Mouse (Mus musculus): ENCODE measurements around the gene Gm5678.
"Not testable (repeated sequence)": the region's sequence is repeated elsewhere in the genome, so short reads cannot be mapped to it uniquely, and the experiment has no call there.

The Gm5678 gene

DNA sequence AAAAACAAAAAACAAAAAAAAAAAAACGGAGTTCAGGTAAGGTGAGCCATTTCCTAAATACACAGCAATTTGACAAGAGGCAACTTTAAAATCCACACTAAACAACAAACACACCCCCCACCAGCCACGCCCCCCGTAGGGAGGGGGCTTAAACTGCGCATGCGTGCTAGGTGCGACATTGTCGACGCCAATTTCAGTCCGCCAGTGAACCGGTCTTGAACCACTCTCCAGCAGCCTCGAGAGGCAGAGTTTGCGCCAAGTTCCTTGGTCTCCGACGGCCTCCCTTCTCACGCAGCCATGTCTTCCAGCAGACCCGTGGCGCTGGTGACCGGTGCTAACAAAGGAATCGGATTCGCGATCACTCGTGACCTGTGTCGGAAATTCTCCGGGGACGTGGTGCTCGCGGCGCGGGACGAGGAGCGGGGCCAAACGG is 20.2 kb upstream of the Gm5678 start:
- in situ Hi-C loops (cut with MseI, MboI), result no loop called here

DNA sequence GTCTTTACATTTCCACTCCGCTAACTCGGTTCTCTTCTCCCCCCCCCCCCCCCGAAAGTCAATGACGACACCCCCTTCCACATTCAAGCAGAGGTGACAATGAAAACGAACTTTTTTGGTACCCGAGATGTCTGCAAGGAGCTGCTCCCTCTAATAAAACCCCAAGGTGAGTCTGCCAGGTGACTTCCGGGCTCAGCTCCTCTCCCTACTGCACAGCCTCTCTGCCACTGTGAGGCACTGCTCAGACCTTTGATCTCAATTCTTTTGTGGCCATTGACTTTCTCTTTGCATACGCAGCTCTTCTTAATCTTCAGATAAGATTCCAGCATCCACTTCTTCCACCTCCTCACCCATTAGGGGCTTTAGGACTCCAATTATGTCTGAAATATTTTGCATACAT is 19.2 kb upstream of the Gm5678 start:
- in situ Hi-C loops (cut with MseI, MboI), result no loop called here

DNA sequence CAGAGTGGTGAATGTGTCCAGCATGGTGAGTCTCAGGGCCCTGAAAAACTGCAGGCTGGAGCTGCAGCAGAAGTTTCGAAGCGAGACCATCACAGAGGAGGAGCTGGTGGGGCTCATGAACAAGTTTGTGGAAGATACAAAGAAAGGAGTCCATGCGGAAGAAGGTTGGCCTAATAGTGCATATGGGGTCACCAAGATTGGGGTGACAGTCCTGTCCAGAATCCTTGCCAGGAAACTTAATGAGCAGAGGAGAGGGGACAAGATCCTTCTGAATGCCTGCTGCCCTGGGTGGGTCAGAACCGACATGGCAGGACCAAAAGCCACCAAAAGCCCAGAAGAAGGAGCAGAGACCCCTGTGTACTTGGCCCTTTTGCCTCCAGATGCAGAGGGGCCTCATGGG is 18.1 kb upstream of the Gm5678 start:
- in situ Hi-C loops (cut with MseI, MboI), result no loop called here

- in situ Hi-C loops (cut with MseI, MboI), result no loop called here
Observed at GRCm38 (mm10) chr16:93610961-93611360, 16.9 kb upstream of the Gm5678 start.

DNA sequence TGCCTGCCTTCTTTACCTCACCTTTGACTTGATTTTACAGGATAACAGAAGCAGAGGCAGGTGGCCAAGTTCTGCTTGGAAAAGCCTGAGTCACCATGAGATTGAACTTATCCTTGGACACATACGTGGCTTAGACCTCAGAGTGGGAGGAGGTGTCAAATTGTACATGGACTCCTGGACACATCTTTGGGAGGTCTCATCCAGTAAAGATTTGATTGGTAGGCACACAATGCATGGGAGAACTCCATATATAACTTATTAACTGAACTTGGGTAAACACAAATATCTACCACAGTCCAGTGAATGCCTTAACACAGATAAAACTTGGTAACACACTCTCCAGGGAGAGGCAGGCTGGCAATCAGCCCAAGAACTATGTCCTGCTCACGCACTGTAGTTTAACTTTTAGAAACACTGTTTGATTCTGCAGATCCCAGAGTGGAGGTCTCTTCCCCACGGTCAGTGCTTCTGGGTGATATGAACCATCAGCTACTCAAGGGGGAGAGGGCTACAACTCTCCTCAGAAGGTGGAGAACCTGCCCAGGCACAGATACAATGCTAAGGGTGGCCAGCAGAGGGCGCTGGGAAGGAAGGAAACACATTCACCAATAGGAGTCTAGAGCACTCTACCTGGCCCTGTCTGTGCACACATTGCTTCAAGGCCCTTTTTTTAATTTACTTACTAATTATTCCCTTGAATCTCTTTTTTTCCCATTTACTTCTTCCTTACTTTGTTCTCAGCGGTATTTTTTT is 12.6 kb upstream of the Gm5678 start:
- in situ Hi-C loops (cut with MseI, MboI), result no loop called here

DNA sequence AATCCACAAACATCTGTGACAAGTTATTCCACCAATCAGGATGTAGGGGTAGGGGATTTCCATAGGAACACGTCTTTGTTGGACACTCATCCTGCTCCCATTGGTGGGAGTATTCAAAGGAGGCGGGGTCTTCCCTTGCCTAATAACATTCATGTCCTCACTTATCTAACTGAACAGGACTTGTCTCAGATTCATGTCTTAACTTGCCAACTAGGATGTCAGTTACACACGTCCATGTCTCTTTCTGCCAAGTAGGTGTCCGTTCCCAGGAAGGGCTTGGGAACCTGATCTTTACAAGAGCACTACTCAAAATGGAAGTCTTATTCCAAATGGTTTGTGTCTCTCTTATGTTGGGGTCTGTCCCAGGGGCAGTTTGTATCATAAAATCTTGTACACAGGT is 4.1 kb upstream of the Gm5678 start:
- in situ Hi-C loops (cut with MseI, MboI), result not testable (repeated sequence)

GRCm38 (mm10) chr16:93624671-93625070 is 3.2 kb upstream of the Gm5678 start:
- in situ Hi-C loops (cut with MseI, MboI), result no loop called here

- in situ Hi-C loops (cut with MseI, MboI), result no loop called here
Observed at GRCm38 (mm10) chr16:93626745-93627144, 1.2 kb upstream of the Gm5678 start.

DNA sequence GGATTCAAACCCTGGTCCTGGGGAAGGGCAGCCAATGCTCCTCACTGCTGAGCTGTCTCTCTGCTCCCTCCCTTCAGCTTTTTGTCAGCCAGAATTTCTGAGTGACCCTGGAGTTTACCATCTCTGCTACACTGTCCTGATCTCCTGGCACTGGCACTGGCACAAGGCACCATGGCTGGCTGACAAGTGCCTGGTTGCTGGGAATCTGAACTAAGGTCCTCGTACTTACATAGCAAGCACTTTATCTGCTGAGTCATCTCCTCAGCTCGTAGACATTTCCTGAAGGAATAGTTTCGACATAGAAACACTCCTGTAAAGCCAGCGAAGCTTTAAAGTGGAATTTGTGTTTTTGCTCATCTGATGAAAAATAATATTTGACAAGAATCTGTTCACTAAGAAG is 16.1 kb downstream of the Gm5678 start:
- in situ Hi-C loops (cut with MseI, MboI), result no loop called here

- in situ Hi-C loops (cut with MseI, MboI), result no loop called here
Observed at GRCm38 (mm10) chr16:93648441-93649183, 20.7 kb downstream of the Gm5678 start.

GRCm38 (mm10) chr16:93667976-93668375 is 40.1 kb downstream of the Gm5678 start:
- in situ Hi-C loops (cut with MseI, MboI), result no loop called here

DNA sequence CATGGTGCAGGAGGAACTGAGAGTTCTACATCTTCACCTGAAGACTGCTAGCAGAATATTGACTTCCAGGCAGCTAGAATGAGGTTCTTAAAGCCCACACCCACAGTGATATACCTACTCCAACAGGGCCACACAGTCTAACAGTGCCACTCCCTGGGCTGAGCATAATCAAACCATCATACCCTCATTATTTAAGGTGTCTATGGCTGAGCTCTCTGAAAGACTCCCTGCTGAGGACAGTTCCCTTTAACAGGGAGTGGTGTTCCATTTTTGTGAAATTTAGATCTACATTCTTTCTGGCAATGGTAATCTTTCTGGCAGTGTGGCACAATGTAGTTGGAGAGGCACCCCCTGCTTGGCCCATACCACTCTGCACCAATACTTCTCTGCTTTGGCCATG is 41.6 kb downstream of the Gm5678 start:
- in situ Hi-C loops (cut with MseI, MboI), result no loop called here

DNA sequence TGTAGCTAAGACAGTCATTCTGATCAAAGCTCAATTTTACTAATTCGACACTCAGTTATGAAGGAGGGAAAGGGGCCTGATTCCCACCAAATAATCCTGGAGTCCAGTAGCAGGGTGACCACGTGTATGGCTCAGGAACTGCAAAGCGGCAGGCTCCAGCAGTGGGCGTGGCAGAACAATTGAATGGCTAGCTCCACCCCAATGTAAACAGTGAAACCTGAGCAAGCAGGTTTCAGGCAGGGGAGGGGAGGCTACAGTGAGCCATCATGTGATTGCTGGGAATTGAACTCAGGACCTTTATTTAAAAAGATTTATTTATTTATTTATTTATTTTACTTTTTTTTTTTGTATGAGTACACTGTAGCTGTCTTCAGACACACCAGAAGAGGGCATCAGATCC is 42.6 kb downstream of the Gm5678 start:
- in situ Hi-C loops (cut with MseI, MboI), result not testable (repeated sequence)

DNA sequence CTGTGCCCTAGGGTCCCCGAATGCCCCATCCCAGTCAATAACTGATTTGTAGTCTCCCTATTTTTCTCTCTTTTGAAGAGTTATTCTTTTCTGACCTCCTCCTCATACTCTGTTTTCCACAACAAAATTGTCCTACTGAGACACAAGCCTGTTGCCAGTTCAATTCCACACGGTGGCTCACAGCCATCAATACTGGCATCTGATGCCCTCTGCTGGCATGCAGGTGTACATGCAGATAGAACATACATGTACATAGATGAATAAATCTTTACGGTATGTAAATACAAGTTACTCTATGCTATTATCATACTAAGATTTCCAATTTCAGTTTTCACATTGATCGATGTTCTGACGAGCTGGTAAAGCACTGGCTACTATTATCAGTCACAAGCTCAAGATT is 43.2 kb downstream of the Gm5678 start:
- in situ Hi-C loops (cut with MseI, MboI), result no loop called here

DNA sequence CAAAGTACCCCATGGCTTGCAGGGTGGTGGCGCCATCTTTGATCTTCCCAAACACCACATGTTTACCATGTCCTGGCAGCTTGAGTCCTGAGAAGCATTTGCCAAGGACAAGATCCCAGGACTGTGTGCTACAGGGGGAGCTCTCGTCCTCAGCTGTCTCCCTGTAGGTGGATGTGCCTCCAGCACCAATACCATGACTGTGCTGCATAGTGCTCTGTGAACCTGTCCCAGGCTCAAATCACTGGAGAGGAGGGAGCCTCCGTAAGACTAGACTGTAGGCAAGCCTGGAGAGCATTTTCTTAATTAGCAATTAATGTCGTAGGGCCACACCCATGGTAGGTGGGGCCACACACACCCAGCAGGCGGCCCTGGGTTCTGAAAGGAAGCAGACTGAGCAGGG is 48.5 kb downstream of the Gm5678 start:
- in situ Hi-C loops (cut with MseI, MboI), result no loop called here

DNA sequence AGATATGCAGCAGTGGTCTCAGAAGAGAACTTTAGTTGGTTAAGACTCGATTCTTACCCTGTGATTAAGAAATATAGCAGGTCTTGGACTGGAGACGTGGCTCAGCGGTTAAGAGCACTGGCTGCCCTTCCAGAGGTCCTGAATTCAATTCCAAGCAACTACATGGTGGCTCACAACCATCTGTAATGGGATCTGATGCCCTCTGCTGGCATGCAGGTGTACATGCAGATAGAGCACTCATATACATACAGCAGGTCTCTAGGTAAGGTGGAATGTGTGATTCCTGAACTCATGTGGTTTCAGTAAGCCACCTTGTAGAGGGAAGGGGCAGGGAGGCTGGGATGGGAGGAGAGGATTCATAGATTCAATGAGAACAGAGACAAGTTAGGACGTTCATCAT is 50.3 kb downstream of the Gm5678 start:
- in situ Hi-C loops (cut with MseI, MboI), result no loop called here

- in situ Hi-C loops (cut with MseI, MboI), result no loop called here
Observed at GRCm38 (mm10) chr16:93679165-93679564, 51.3 kb downstream of the Gm5678 start.

All from mouse trophoblast stem cell (cell line).